Mouse (Mus musculus): ENCODE measurements around the gene Aox1.

DNA sequence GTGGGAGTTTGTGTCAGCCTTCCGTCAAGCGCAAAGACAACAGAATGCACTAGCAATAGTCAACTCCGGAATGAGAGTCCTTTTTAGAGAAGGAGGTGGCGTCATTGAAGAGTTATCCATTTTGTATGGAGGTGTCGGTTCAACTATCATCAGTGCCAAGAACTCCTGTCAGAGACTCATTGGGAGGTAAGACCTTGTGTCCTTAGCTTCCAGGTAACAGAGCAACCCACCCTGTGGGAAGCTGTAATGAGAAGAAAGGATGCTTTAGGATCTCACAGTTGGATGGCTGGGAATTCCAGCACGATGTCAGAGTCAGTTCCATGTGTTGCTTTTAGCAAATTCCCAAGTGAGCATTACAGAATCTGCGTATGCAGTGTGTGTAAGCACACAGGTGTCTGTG, 32.4 kb downstream of the Aox1 start:
- TF ChIP-seq CTCF (IDR thresholded peaks at IDR 0.05 in 2 of 3, conservative IDR thresholded peaks at IDR 0.05 in 1 of 3; ENCODE audit: control insufficient read depth in 1 of 3, insufficient read depth in 1 of 3, low read depth in 2 of 3, low read length in 3 of 3, poor library complexity in 1 of 3, severe bottlenecking in 1 of 3) (no peak), MAX (IDR thresholded peaks at IDR 0.05; ENCODE audit: low read length) (no peak), POLR2A (IDR thresholded peaks at IDR 0.05; ENCODE audit: control insufficient read depth in 1 of 2, insufficient read depth in 1 of 2, low read depth in 1 of 2, low read length in 2 of 2, poor library complexity in 1 of 2) (no peak), MAFK (IDR thresholded peaks at IDR 0.05; ENCODE audit: borderline replicate concordance, low read depth, low read length) (no peak), ZC3H11A (IDR thresholded peaks at IDR 0.05; ENCODE audit: low read depth, low read length) (no peak), USF1 (IDR thresholded peaks at IDR 0.05; ENCODE audit: low read depth, low read length) (no peak), POLR2AphosphoS5 (IDR thresholded peaks at IDR 0.05; ENCODE audit: borderline replicate concordance, low read depth, low read length) (no peak), ZNF384 (IDR thresholded peaks at IDR 0.05; ENCODE audit: low read depth, low read length) (no peak), RAD21 (IDR thresholded peaks at IDR 0.05; ENCODE audit: low read depth, low read length) (no peak), JUND (IDR thresholded peaks at IDR 0.05; ENCODE audit: low read depth, low read length) (no peak)
